Mouse (Mus musculus): Measurements from ENCODE around the gene Dync1i2. TPM values are rescaled to one million over a fixed set of nuclear protein-coding genes. Genes with fewer than 3 reads are reported as not detected.

Dync1i2 gene
- 28.3 TPM for polyA plus RNA-seq (2017; shearing (Covaris generic))

DNA sequence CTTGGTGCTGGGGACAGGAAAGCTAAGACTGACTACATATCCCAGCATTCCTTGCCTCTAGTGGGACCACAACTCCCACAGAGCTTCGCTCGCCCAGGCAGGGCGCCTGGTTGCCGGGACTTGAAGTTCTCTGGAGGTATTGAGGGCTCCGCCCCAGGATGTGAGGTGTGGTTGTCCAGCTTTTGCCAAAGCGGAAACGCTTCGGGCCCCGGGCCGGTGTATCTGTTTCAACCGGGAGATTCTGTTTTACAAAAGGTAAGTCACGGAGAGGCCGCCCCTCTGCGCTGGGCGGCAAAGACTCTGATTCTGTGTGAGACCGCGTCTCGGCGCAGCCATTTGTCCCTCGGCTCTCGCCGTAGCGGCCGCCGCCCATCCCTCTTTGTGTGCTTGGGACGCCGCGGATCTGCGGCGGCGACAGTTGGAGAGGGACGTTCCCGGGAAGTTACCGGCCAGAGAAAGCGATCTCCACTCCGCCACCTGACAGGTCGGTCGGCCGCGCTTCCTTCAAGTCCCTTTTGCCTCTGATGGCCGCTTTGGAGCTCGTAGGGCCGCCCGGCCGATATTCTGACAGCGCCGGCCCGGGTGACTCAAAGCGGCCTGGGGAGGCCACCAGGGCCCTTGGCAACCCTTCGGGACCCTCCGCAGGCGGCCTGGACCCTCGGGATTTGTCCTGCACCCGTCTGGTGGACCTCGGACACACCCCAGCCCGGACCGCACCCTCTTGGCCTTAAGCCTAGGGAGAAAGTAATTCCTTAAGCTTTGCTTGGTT is at the start of gene Dync1i2:
Gene Dync1i2 (plus strand): TSS at position 116 of the 769 bp plus-strand sequence.

Other genes starting within 250 kb of the Dync1i2 start
- gene Dcaf17, start 156.4 kb upstream of the Dync1i2 start, polyA plus RNA-seq (2017; shearing (Covaris generic)): 20.7 TPM
- gene Mettl8, start 156.1 kb upstream of the Dync1i2 start, polyA plus RNA-seq (2017; shearing (Covaris generic)): 9.4 TPM
- gene Cybrd1, start 93.8 kb upstream of the Dync1i2 start, polyA plus RNA-seq (2017; shearing (Covaris generic)): not detected
- 75.8 TPM for gene Slc25a12, start 156.0 kb downstream of the Dync1i2 start, polyA plus RNA-seq (2017; shearing (Covaris generic))
- 58.2 TPM for gene Hat1, start 177.3 kb downstream of the Dync1i2 start, polyA plus RNA-seq (2017; shearing (Covaris generic))
- 40.2 TPM for gene Metap1d, start 241.6 kb downstream of the Dync1i2 start, polyA plus RNA-seq (2017; shearing (Covaris generic))

Measured in effector memory CD4-positive, alpha-beta T cell, adult 7 months (primary cell).